Mouse (Mus musculus): Measurements from ENCODE around the gene Dhodh.

DNA sequence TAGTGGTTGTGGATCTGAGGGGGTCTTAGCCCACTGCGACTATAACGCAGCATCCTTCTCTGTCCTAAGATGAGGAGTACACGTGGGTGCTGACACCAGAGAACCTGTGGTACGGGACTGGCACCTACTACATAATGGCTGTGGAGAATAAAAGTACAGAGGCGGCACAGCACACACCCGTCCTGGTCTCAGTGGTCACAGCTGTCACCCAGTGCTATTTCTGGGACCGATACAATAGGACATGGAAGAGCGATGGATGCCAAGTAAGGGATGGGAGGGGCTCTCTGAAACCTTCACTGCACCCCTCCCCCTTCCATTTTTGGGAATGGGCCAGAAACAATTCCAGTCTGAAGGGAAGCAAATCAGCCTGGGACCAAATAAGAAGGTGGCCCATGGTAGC, 26.7 kb upstream of the Dhodh start:
- TF ChIP-seq CTCF (IDR thresholded peaks at IDR 0.05; ENCODE audit: borderline replicate concordance, control insufficient read depth, extremely low read depth, insufficient read depth, low read length, poor library complexity) (no peak), POLR2A (IDR thresholded peaks at IDR 0.05; ENCODE audit: control insufficient read depth, extremely low read depth, insufficient read depth, low read length, poor library complexity) (no peak)
